Mouse (Mus musculus) thymus, adult 2 months (tissue): ENCODE measurements around the gene Grin1.

Experiments
- CTCF ChIP-seq: fragments of 200-500 bp; IDR thresholded peaks from 2 replicates; pipeline ENCODE4 v1.5.1; 2012; ENCODE audit warnings: mild to moderate bottlenecking, control low read depth, low read length, moderate library complexity, borderline replicate concordance; ENCODE audit not compliant: control insufficient read depth, poor library complexity, insufficient read depth; ENCODE audit errors: extremely low read depth
- POLR2A ChIP-seq: fragments of 200-500 bp; IDR thresholded peaks from 2 replicates; pipeline ENCODE4 v1.6.1; 2012; ENCODE audit warnings: mild to moderate bottlenecking, low read length, control low read depth, moderate library complexity; ENCODE audit not compliant: control insufficient read depth, poor library complexity, insufficient read depth; ENCODE audit errors: extremely low read depth

GRCm38 (mm10) chr2:25359848-25360247, 40.9 kb upstream of the Grin1 start:
- TF ChIP-seq POLR2A = no peak
- TF ChIP-seq CTCF = no peak
